Mouse (Mus musculus): Measurements from ENCODE around the gene Pym1.

The Pym1 gene

GRCm38 (mm10) chr10:128744680-128745601 lies 2.7 kb upstream of the Pym1 start, which contains the start of gene Dgka:
TSS of gene Dgka (minus strand) at chr10:128744855.
- DNase-seq (ENCODE audit: low spot score in 2 of 2): no peak

GRCm38 (mm10) chr10:128745946-128746613 lies 1.6 kb upstream of the Pym1 start:
- no peak for DNase-seq (ENCODE audit: low spot score in 2 of 2)

- DNase-seq (ENCODE audit: low spot score in 2 of 2): no peak
Observed at GRCm38 (mm10) chr10:128746972-128747645, 580 bp upstream of the Pym1 start.

- DNase-seq (ENCODE audit: low spot score in 2 of 2): peak; percentile 70 to 86
Observed at GRCm38 (mm10) chr10:128748252-128748864, 669 bp downstream of the Pym1 start.

GRCm38 (mm10) chr10:128772895-128773294 lies 25.2 kb downstream of the Pym1 start:
- DNase-seq (ENCODE audit: low spot score in 2 of 2): no peak

- DNase-seq (ENCODE audit: low spot score in 2 of 2): no peak
Observed at GRCm38 (mm10) chr10:128773685-128774084, 26.0 kb downstream of the Pym1 start.

- no peak for DNase-seq (ENCODE audit: low spot score in 2 of 2)
Observed at GRCm38 (mm10) chr10:128778441-128778840, 30.8 kb downstream of the Pym1 start.

GRCm38 (mm10) chr10:128779011-128779795 lies 31.5 kb downstream of the Pym1 start:
- no peak for DNase-seq (ENCODE audit: low spot score in 2 of 2)

- no peak for DNase-seq (ENCODE audit: low spot score in 2 of 2)
Observed at GRCm38 (mm10) chr10:128780200-128780599, 32.5 kb downstream of the Pym1 start.

- DNase-seq (ENCODE audit: low spot score in 2 of 2): no peak
Observed at GRCm38 (mm10) chr10:128790398-128791124, 42.9 kb downstream of the Pym1 start, which contains the start of gene Mmp19. TSS of gene Mmp19 (plus strand) at chr10:128790910.

- no peak for DNase-seq (ENCODE audit: low spot score in 2 of 2)
Observed at GRCm38 (mm10) chr10:128792041-128792440, 44.4 kb downstream of the Pym1 start.

GRCm38 (mm10) chr10:128793258-128793657 lies 45.6 kb downstream of the Pym1 start:
- no peak for DNase-seq (ENCODE audit: low spot score in 2 of 2)

GRCm38 (mm10) chr10:128794391-128794790 lies 46.7 kb downstream of the Pym1 start:
- no peak for DNase-seq (ENCODE audit: low spot score in 2 of 2)

- DNase-seq (ENCODE audit: low spot score in 2 of 2): no peak
Observed at GRCm38 (mm10) chr10:128795581-128795980, 47.9 kb downstream of the Pym1 start.

GRCm38 (mm10) chr10:128798676-128799075 lies 51.0 kb downstream of the Pym1 start:
- no peak for DNase-seq (ENCODE audit: low spot score in 2 of 2)

- no peak for DNase-seq (ENCODE audit: low spot score in 2 of 2)
Observed at GRCm38 (mm10) chr10:128801981-128802495, 54.3 kb downstream of the Pym1 start.

GRCm38 (mm10) chr10:128802956-128803355 lies 55.3 kb downstream of the Pym1 start:
- DNase-seq (ENCODE audit: low spot score in 2 of 2): no peak

GRCm38 (mm10) chr10:128803361-128803760 lies 55.7 kb downstream of the Pym1 start:
- no peak for DNase-seq (ENCODE audit: low spot score in 2 of 2)

- DNase-seq (ENCODE audit: low spot score in 2 of 2): peak; percentile 70 to 72
Observed at GRCm38 (mm10) chr10:128803771-128804270, 56.1 kb downstream of the Pym1 start, which contains the start of gene Dnajc14. TSS of gene Dnajc14 (plus strand) at chr10:128804062.

Data from right cerebral cortex, adult 2 months (tissue).